8 mouse cellular contexts compared by ENCODE assay signal in the genomic region with DNA sequence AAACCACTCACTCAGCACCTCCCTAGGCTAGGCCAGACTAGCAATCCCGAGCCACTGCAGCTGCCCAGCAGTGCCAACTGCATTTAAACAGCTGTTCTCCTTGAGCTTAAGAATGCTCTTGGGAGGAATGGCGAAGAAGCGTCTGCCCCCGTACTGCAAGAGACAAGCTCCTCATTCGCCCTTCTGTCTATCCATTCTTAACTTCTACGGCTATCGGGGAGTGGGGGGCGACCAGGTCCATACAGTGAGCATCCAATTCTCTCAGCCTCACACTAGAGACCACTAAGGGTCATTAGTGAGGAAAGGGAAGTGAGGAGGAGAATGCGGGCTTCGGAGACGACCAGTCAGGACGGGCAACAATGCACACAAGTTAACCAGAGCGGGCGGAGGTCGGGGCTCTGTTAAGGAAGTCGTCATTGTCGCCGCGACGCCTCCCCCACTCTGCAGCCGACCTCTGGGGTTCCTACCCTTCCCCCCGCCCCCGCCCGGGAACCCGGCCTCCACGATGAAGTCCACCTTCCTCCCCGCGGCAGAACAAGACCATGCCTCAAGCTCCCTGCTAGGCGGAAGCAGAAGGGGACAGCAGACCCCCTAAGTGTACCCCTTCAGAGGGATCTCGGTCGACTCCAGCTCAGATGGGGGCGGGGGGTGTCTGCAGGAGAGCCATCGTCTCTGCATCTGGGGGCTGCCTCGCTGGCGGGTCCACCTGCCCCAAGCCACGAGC. TPM values are rescaled to one million over a fixed set of nuclear protein-coding genes. Genes with fewer than 3 reads are reported as not detected.
A peak's percentile ranks its signal among the peaks of the same experiment; 100 is the strongest.
DNase-seq lines count a peak whose midpoint lies in the region; ATAC-seq and TF ChIP-seq lines count a peak whose summit lies in the region.

Gene Nkiras2 (plus strand): TSS at position 484 of the 724 bp plus-strand sequence.

- H3K9me3 ChIP-seq in limb, embryonic 14.5 days (ENCODE audit: control insufficient read depth, low read length), result no peaks in the 10 kb centered on the region
- H3K9me3 ChIP-seq in midbrain, embryonic 15.5 days, result no peaks in the 10 kb centered on the region
- no peaks in the 10 kb centered on the region for H3K9me3 ChIP-seq in stomach, embryonic 14.5 days (ENCODE audit: control insufficient read depth, low read depth, low read length)

- peak; percentile 68 for ATAC-seq in granulocyte monocyte progenitor cell, adult 5-6 weeks (replicated peaks; ENCODE audit: poor library complexity, severe bottlenecking)
- ATAC-seq in limb, embryonic 14.5 days (ENCODE audit: low FRiP score, low read depth), result peak; percentile 49
- peak; percentile 72 for ATAC-seq in midbrain, embryonic 15.5 days (replicated peaks)
- ATAC-seq in stomach, embryonic 14.5 days (ENCODE audit: insufficient number of reproducible peaks, insufficient read depth, low FRiP score, low read depth), result peak; percentile 30; the same call in 1 of the 2 replicates

- H3K27me3 ChIP-seq in limb, embryonic 14.5 days (ENCODE audit: control insufficient read depth, insufficient read depth, low read length), result no peaks in the 10 kb centered on the region
- H3K27me3 ChIP-seq in midbrain, embryonic 15.5 days (replicated peaks), result no peaks in the 10 kb centered on the region
- no peaks in the 10 kb centered on the region for H3K27me3 ChIP-seq in stomach, embryonic 14.5 days (ENCODE audit: control insufficient read depth, insufficient read depth, low read length)

- peak within 1 kb of the TSS; percentile 79 for H3K4me2 ChIP-seq in limb, embryonic 14.5 days (replicated peaks; ENCODE audit: low read depth, low read length, severe bottlenecking)
- peak within 1 kb of the TSS; percentile 69 for H3K4me2 ChIP-seq in midbrain, embryonic 15.5 days
- peak within 1 kb of the TSS; percentile 87 for H3K4me2 ChIP-seq in stomach, embryonic 14.5 days (replicated peaks; ENCODE audit: low read depth, low read length)

- peak within 1 kb of the TSS; percentile 98 for H3K4me3 ChIP-seq in limb, embryonic 14.5 days (replicated peaks; ENCODE audit: low read length)
- peak within 1 kb of the TSS; percentile 92 for H3K4me3 ChIP-seq in midbrain, embryonic 15.5 days
- H3K4me3 ChIP-seq in stomach, embryonic 14.5 days (ENCODE audit: low read depth, low read length), result peak within 1 kb of the TSS; percentile 99

- H3K4me1 ChIP-seq in limb, embryonic 14.5 days (ENCODE audit: control insufficient read depth, insufficient read depth, low read length), result peaks cover 17% of the 10 kb centered on the region
- H3K4me1 ChIP-seq in midbrain, embryonic 15.5 days, result peaks cover 28% of the 10 kb centered on the region
- H3K4me1 ChIP-seq in stomach, embryonic 14.5 days (ENCODE audit: control insufficient read depth, insufficient read depth, low read length), result peaks cover 12% of the 10 kb centered on the region

- peak; percentile 56 for DNase-seq in layer of hippocampus, adult 11-12 months (ENCODE audit: low spot score)
- no peak for DNase-seq in layer of hippocampus, adult 9-10 months (ENCODE audit: low spot score)
- peak; percentile 86 for DNase-seq in embryo, embryonic 11 days
- DNase-seq in kidney, adult 18-20 months, result peak; percentile 59
- DNase-seq in limb, embryonic 14.5 days (ENCODE audit: low spot score), result peak; percentile 77

- under 1% methylated on average over 30 of the region's 36 CpGs for WGBS in limb, embryonic 14.5 days
- under 1% methylated on average over 35 of the region's 36 CpGs for WGBS in midbrain, embryonic 15.5 days
- WGBS in stomach, embryonic 14.5 days, result 1% methylated on average over 36 of the region's 36 CpGs

- H3K36me3 ChIP-seq in limb, embryonic 14.5 days (ENCODE audit: control insufficient read depth, insufficient read depth, low read length), result peaks cover 8% of the 10 kb centered on the region
- no peaks in the 10 kb centered on the region for H3K36me3 ChIP-seq in midbrain, embryonic 15.5 days (replicated peaks)
- H3K36me3 ChIP-seq in stomach, embryonic 14.5 days (ENCODE audit: control insufficient read depth, insufficient read depth, low read length), result no peaks in the 10 kb centered on the region; the same call in 1 of the 2 replicates

- peak within 1 kb of the TSS; percentile 92 for H3K27ac ChIP-seq in limb, embryonic 14.5 days (replicated peaks; ENCODE audit: low read depth, low read length)
- H3K27ac ChIP-seq in midbrain, embryonic 15.5 days, result peak within 1 kb of the TSS; percentile 95
- H3K27ac ChIP-seq in stomach, embryonic 14.5 days (ENCODE audit: low read length), result peak within 1 kb of the TSS; percentile 94

- TF ChIP-seq POLR2A in limb, embryonic 14.5 days (IDR thresholded peaks at IDR 0.05; ENCODE audit: borderline replicate concordance, extremely low read depth, insufficient read depth, insufficient read length), result 0 out of 2 replicates have a peak, but pooled peaks have one; percentile 13

- H3K9ac ChIP-seq in limb, embryonic 14.5 days (ENCODE audit: low read depth, low read length, severe bottlenecking), result peak within 1 kb of the TSS; percentile 96
- peak within 1 kb of the TSS; percentile 93 for H3K9ac ChIP-seq in midbrain, embryonic 15.5 days
- H3K9ac ChIP-seq in stomach, embryonic 14.5 days (replicated peaks; ENCODE audit: low read depth, low read length), result peak within 1 kb of the TSS; percentile 89

RNA-seq across cellular contexts. Expression of gene Nkiras2, which starts in this region (rescaled TPM):
- 30.0 and 34.2 TPM in 2 replicates for total RNA-seq in granulocyte monocyte progenitor cell, adult 5-6 weeks (2014; fragmentation: Nextera tagmentation)
- total RNA-seq in granulocyte monocyte progenitor cell, adult 5-6 weeks (2017), result 14.2 and 16.9 TPM in 2 replicates
- polyA plus RNA-seq in limb, embryonic 14.5 days (2012; rRNA removed), result 68.7 and 90.5 TPM in 2 replicates
- 76.4 and 82.9 TPM in 2 replicates for polyA plus RNA-seq in limb, embryonic 14.5 days (2014; fragmentation: Nextera tagmentation; extraction: Ambion mirVana)
- 111 and 115 TPM in 2 replicates for polyA plus RNA-seq in midbrain, embryonic 15.5 days (2015; fragmentation: Nextera tagmentation; extraction: Ambion mirVana)
- polyA plus RNA-seq in stomach, embryonic 14.5 days (2014; fragmentation: Nextera tagmentation; extraction: Ambion mirVana), result 62.8 and 63.1 TPM in 2 replicates
